Mouse (Mus musculus) liver, embryonic 12.5 days (tissue): ENCODE results near the gene Pex12. TPM values are rescaled to one million over a fixed set of nuclear protein-coding genes. Genes with fewer than 3 reads are reported as not detected.

Experiments
- polyA plus RNA-seq: library from polyadenylated mRNA; unstranded; fragments of >200 nt; fragmentation: Nextera tagmentation; extraction: Ambion mirVana; gene quantifications from 2 replicates; pipeline ENCODE4 v1.2.1, GENCODE M21; 2016

Gene Pex12
- polyA plus RNA-seq, 1 experiment from 2014 or later, result 8.2 TPM

Other genes with a start within 250 kb of the Pex12 start
- 3.5 and 3.6 TPM in 2 replicates for gene Slfn2, start 237.5 kb downstream of the Pex12 start, polyA plus RNA-seq
- gene Slfn1, start 185.7 kb downstream of the Pex12 start, polyA plus RNA-seq, result 0.08 and 0.13 TPM in 2 replicates
- not detected in 2 replicates for gene Slfn4, start 127.4 kb downstream of the Pex12 start, polyA plus RNA-seq
- 0.97 and 1.3 TPM in 2 replicates for gene Slfn3, start 111.3 kb downstream of the Pex12 start, polyA plus RNA-seq
- gene Slfn14, start 15.9 kb downstream of the Pex12 start, polyA plus RNA-seq, result 14.5 and 15.6 TPM in 2 replicates
- gene Ap2b1, start 3.6 kb downstream of the Pex12 start, polyA plus RNA-seq, result 32.8 and 33.4 TPM in 2 replicates
- gene Rasl10b, start 106.6 kb upstream of the Pex12 start, polyA plus RNA-seq, result 0.57 and 0.99 TPM in 2 replicates
- gene Gas2l2, start 126.9 kb upstream of the Pex12 start, polyA plus RNA-seq, result not detected in 2 replicates
- gene 1700020L24Rik, start 135.1 kb upstream of the Pex12 start, polyA plus RNA-seq, result 0.22 and 0.70 TPM in 2 replicates
- 0.24 and 0.31 TPM in 2 replicates for gene Mmp28, start 160.5 kb upstream of the Pex12 start, polyA plus RNA-seq
- gene Taf15, start 170.5 kb upstream of the Pex12 start, polyA plus RNA-seq, result 5.7 and 6.1 TPM in 2 replicates
- not detected in 2 replicates for gene Heatr9, start 219.6 kb upstream of the Pex12 start, polyA plus RNA-seq
- gene Ccl5, start 227.9 kb upstream of the Pex12 start, polyA plus RNA-seq, result 0.33 TPM in 1 of 2 replicates, not detected in the other